Mouse (Mus musculus) WW6 (cell line): Measurements from ENCODE around the gene Gm16223.

Source experiments
- DNase-seq: peaks from one replicate; pipeline ENCODE4 v3.0.0-alpha.2; 2013; ENCODE audit warnings: low read depth, low spot score

Gene Gm16223

GRCm38 (mm10) chr5:42212353-42212752, 144.6 kb downstream of the Gm16223 start:
- DNase-seq: no peak

- no peak for DNase-seq
These were observed 157.1 kb downstream of the Gm16223 start for GRCm38 (mm10) chr5:42224840-42225239.

GRCm38 (mm10) chr5:42228631-42229030, 160.9 kb downstream of the Gm16223 start:
- no peak for DNase-seq

- no peak for DNase-seq
These were observed 171.5 kb downstream of the Gm16223 start for GRCm38 (mm10) chr5:42239291-42239690.

GRCm38 (mm10) chr5:42239806-42240205, 172.0 kb downstream of the Gm16223 start:
- no peak for DNase-seq

- DNase-seq: no peak
These were observed 182.6 kb downstream of the Gm16223 start for GRCm38 (mm10) chr5:42250376-42250775.
